Mouse (Mus musculus): Measurements from ENCODE around the gene Lrp3. TPM values are rescaled to one million over a fixed set of nuclear protein-coding genes. Genes with fewer than 3 reads are reported as not detected.

Lrp3 gene
- polyA plus RNA-seq (2012; rRNA removed; ENCODE audit: low replicate concordance), result 16.9 and 45.6 TPM in 2 replicates

DNA sequence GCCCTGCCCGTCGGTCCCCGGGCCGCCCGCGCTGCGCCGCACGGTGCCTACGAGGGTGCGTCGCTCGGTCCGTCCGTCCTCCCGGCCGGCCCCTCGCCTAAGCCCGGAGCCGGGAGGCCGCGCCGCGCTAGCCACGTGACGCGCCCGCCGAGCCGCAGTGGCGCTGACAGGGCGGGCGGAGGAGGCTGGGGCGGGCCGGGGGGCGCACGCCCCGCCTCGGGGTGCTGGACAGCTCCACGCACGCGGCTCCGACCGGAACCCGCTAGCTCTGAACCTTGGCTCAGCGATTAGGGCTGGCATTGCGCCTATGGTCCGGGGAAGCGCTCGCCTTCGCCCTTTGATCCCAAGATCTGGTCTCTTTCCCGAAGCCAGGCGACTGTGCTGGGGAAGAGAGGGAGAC is at the start of gene Lrp3:
Gene Lrp3 (minus strand): TSS at position 274 of the 400 bp plus-strand sequence.

DNA sequence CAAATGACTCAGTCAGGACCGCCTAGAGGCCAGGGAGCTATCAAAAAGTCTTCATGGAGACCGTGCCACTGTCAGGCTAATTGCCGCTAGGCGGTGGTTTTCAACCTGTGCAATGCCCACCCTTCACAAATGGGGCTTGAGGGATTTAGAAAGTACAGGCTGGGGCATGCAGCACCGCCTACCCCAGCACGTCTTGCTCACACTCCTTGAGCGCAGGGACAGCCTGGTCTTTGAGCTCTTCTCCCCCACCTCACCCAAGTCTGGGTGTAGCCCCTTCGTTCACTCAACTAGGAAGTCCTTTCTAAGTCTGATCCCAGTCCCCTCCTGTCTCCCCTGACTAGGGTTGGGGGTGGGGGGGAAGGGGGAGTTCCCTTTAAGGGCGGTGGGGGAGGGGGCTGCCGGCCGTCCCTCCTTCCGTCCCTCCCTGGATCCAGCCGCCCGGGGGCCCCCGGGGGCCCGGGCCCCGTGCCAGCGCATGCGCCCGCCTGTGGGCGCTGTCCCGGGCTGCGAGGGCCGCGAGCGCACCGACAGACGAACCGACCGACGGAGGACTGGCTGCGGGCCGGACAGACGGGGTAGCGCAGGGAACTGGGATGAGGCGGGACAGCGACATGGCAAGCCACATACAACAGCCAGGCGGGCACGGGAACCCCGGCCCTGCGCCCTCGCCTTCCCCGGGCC is 29.3 kb downstream of the Lrp3 start, which contains the start of gene Slc7a10:
Gene Slc7a10 (plus strand): TSS at position 497 of the 681 bp plus-strand sequence.

Other genes starting within 250 kb of the Lrp3 start
- 14.5 and 18.5 TPM in 2 replicates for gene Cebpg, start 158.9 kb downstream of the Lrp3 start, polyA plus RNA-seq (2012; rRNA removed; ENCODE audit: low replicate concordance)
- gene Cebpa, start 96.2 kb downstream of the Lrp3 start, polyA plus RNA-seq (2012; rRNA removed; ENCODE audit: low replicate concordance), result 254 and 459 TPM in 2 replicates
- 151 and 663 TPM in 2 replicates for gene Slc7a10, start 29.1 kb downstream of the Lrp3 start, polyA plus RNA-seq (2012; rRNA removed; ENCODE audit: low replicate concordance)
- gene Gpatch1, start 102.9 kb upstream of the Lrp3 start, polyA plus RNA-seq (2012; rRNA removed; ENCODE audit: low replicate concordance), result 5.1 and 6.9 TPM in 2 replicates
- gene Rhpn2, start 118.7 kb upstream of the Lrp3 start, polyA plus RNA-seq (2012; rRNA removed; ENCODE audit: low replicate concordance), result 2.5 and 8.8 TPM in 2 replicates
- gene Faap24, start 181.3 kb upstream of the Lrp3 start, polyA plus RNA-seq (2012; rRNA removed; ENCODE audit: low replicate concordance), result 3.9 and 5.1 TPM in 2 replicates
- gene Cep89, start 181.5 kb upstream of the Lrp3 start, polyA plus RNA-seq (2012; rRNA removed; ENCODE audit: low replicate concordance), result 9.2 and 20.9 TPM in 2 replicates
- gene Slc7a9, start 233.3 kb upstream of the Lrp3 start, polyA plus RNA-seq (2012; rRNA removed; ENCODE audit: low replicate concordance), result 0.08 TPM in 1 of 2 replicates, not detected in the other